Mouse (Mus musculus): Measurements from ENCODE around the gene Zc3h10. TPM values are rescaled to one million over a fixed set of nuclear protein-coding genes. Genes with fewer than 3 reads are reported as not detected.
"Not testable (repeated sequence)": the region's sequence is repeated elsewhere in the genome, so short reads cannot be mapped to it uniquely, and the experiment has no call there.

Zc3h10 gene
- polyA plus RNA-seq, 1 experiment: 6.0 TPM

DNA sequence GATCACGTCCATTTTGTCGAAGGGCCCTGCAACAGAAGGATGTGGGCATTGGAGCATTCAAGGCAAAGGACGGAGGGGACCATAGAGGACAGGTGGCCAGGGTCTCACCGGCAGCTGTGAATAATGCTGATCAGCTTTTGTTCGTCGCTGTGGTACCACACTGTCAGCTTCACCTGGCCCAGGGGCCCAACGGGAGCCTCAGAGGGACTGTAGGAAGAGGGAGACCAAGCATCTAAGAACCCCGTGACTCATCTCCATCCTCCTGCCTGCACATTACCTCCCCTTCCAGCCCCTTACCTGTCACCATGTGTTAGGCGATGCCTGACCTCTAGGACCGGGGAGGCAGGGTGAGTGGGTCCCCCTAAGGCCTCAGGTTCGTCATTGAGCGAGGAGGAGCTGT lies 35.8 kb downstream of the Zc3h10 start:
- Histone ChIP-seq H3K4me3 (ENCODE audit: insufficient read depth, low read length) (no peak overlapping the region), H3K27ac (ENCODE audit: insufficient read depth, low read length) (no peak overlapping the region), H3K4me1 (ENCODE audit: control insufficient read depth, insufficient read depth, low read length) (no peaks in the 10 kb centered on the region)
- TF ChIP-seq CTCF (IDR thresholded peaks at IDR 0.05; ENCODE audit: borderline replicate concordance, insufficient read depth, low read length) (no peak), POLR2A (IDR thresholded peaks at IDR 0.05; ENCODE audit: low read depth, low read length) (no peak)

- TF ChIP-seq POLR2A (IDR thresholded peaks at IDR 0.05; ENCODE audit: low read depth, low read length): no peak
- TF ChIP-seq CTCF (IDR thresholded peaks at IDR 0.05; ENCODE audit: borderline replicate concordance, insufficient read depth, low read length): no peak
- H3K4me3 ChIP-seq (ENCODE audit: insufficient read depth, low read length): no peak overlapping the region
- no peak overlapping the region for H3K27ac ChIP-seq (ENCODE audit: insufficient read depth, low read length)
- H3K4me1 ChIP-seq (ENCODE audit: control insufficient read depth, insufficient read depth, low read length): no peaks in the 10 kb centered on the region
Observed at GRCm38 (mm10) chr10:128511189-128511588, 36.4 kb downstream of the Zc3h10 start.

DNA sequence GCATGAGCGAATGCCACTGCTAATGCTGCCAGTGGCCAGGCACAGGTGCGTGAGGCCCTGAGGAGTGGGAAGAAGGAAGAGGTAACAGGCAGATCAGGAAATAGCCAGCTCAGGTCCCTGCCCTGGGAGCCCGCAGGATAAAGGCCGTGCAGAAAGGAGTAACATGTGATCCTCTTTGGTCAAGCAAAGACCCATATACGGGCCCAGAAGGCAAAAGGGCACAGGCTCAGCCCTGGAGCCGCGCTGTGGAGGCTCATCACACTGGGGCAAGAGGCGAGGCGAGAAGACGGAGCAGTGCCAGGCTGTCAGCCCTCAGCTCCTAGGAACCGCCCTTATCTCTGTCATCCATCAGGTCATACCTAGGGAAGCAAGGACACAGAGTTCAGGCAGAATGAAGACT lies 37.3 kb downstream of the Zc3h10 start:
- Histone ChIP-seq H3K27ac (ENCODE audit: insufficient read depth, low read length) (no peak overlapping the region), H3K4me1 (ENCODE audit: control insufficient read depth, insufficient read depth, low read length) (no peaks in the 10 kb centered on the region), H3K4me3 (ENCODE audit: insufficient read depth, low read length) (no peak overlapping the region)
- TF ChIP-seq CTCF (IDR thresholded peaks at IDR 0.05; ENCODE audit: borderline replicate concordance, insufficient read depth, low read length): no peak
- TF ChIP-seq POLR2A (IDR thresholded peaks at IDR 0.05; ENCODE audit: low read depth, low read length): no peak

- no peaks in the 10 kb centered on the region; the same call in 1 of the 2 replicates for H3K4me1 ChIP-seq (ENCODE audit: control insufficient read depth, insufficient read depth, low read length)
- H3K27ac ChIP-seq (ENCODE audit: insufficient read depth, low read length): no peak overlapping the region
- no peak for TF ChIP-seq CTCF (IDR thresholded peaks at IDR 0.05; ENCODE audit: borderline replicate concordance, insufficient read depth, low read length)
- no peak for TF ChIP-seq POLR2A (IDR thresholded peaks at IDR 0.05; ENCODE audit: low read depth, low read length)
- no peak overlapping the region for H3K4me3 ChIP-seq (ENCODE audit: insufficient read depth, low read length)
Observed at GRCm38 (mm10) chr10:128509831-128510230, 37.7 kb downstream of the Zc3h10 start.

- TF ChIP-seq CTCF (IDR thresholded peaks at IDR 0.05; ENCODE audit: borderline replicate concordance, insufficient read depth, low read length) (no peak), POLR2A (IDR thresholded peaks at IDR 0.05; ENCODE audit: low read depth, low read length) (no peak)
- H3K4me3 ChIP-seq (ENCODE audit: insufficient read depth, low read length): no peak overlapping the region
- H3K4me1 ChIP-seq (ENCODE audit: control insufficient read depth, insufficient read depth, low read length): no peaks in the 10 kb centered on the region; the same call in 1 of the 2 replicates
- no peak overlapping the region for H3K27ac ChIP-seq (ENCODE audit: insufficient read depth, low read length)
Observed at GRCm38 (mm10) chr10:128509203-128509602, 38.4 kb downstream of the Zc3h10 start.

- no peaks in the 10 kb centered on the region; the same call in 1 of the 2 replicates for H3K4me1 ChIP-seq (ENCODE audit: control insufficient read depth, insufficient read depth, low read length)
- no peak overlapping the region for H3K4me3 ChIP-seq (ENCODE audit: insufficient read depth, low read length)
- H3K27ac ChIP-seq (ENCODE audit: insufficient read depth, low read length): no peak overlapping the region
- TF ChIP-seq POLR2A (IDR thresholded peaks at IDR 0.05; ENCODE audit: low read depth, low read length) (no peak), CTCF (IDR thresholded peaks at IDR 0.05; ENCODE audit: borderline replicate concordance, insufficient read depth, low read length) (no peak)
Observed at GRCm38 (mm10) chr10:128508260-128508659, 39.3 kb downstream of the Zc3h10 start.

DNA sequence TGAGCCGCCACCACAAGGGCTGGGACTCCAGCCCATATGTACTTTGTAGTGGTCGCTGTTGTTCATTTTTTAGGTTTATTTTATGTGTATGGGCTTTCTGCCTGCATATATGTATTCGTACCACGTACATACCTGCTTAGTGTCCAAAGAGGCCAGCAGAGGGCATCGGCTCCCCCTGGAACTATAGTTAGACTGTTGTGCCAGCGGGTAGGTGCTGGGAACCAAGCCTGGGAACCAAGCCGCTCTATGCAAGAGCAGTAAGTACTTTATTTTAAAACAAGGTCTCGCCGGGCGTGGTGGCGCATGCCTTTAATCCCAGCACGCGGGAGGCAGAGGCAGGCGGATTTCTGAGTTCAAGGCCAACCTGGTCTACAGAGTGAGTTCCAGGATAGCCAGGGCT lies 41.6 kb downstream of the Zc3h10 start:
- TF ChIP-seq CTCF (IDR thresholded peaks at IDR 0.05; ENCODE audit: borderline replicate concordance, insufficient read depth, low read length): no peak
- TF ChIP-seq POLR2A (IDR thresholded peaks at IDR 0.05; ENCODE audit: low read depth, low read length): no peak
- Histone ChIP-seq H3K4me1 (ENCODE audit: control insufficient read depth, insufficient read depth, low read length) (peaks cover 2% of the 10 kb centered on the region; the same call in 1 of the 2 replicates), H3K4me3 (ENCODE audit: insufficient read depth, low read length) (no peak overlapping the region), H3K27ac (ENCODE audit: insufficient read depth, low read length) (no peak overlapping the region)

- H3K4me3 ChIP-seq (ENCODE audit: insufficient read depth, low read length); H3K4me1 ChIP-seq (ENCODE audit: control insufficient read depth, insufficient read depth, low read length); H3K27ac ChIP-seq (ENCODE audit: insufficient read depth, low read length): not testable (repeated sequence)
Observed at GRCm38 (mm10) chr10:128505371-128505667, 42.3 kb downstream of the Zc3h10 start.

GRCm38 (mm10) chr10:128504641-128505370 lies 42.8 kb downstream of the Zc3h10 start:
- Histone ChIP-seq H3K27ac (ENCODE audit: insufficient read depth, low read length) (no peak overlapping the region), H3K4me1 (ENCODE audit: control insufficient read depth, insufficient read depth, low read length) (peaks cover 2% of the 10 kb centered on the region; the same call in 1 of the 2 replicates), H3K4me3 (ENCODE audit: insufficient read depth, low read length) (no peak overlapping the region)
- no peak for TF ChIP-seq CTCF (IDR thresholded peaks at IDR 0.05; ENCODE audit: borderline replicate concordance, insufficient read depth, low read length)

- Histone ChIP-seq H3K4me3 (ENCODE audit: insufficient read depth, low read length) (no peak overlapping the region), H3K4me1 (ENCODE audit: control insufficient read depth, insufficient read depth, low read length) (peaks cover 2% of the 10 kb centered on the region; the same call in 1 of the 2 replicates), H3K27ac (ENCODE audit: insufficient read depth, low read length) (no peak overlapping the region)
- TF ChIP-seq POLR2A (IDR thresholded peaks at IDR 0.05; ENCODE audit: low read depth, low read length) (no peak), CTCF (IDR thresholded peaks at IDR 0.05; ENCODE audit: borderline replicate concordance, insufficient read depth, low read length) (no peak)
Observed at GRCm38 (mm10) chr10:128504012-128504411, 43.6 kb downstream of the Zc3h10 start.

All from embryonic fibroblast, embryonic 13.5 days (primary cell).